Mouse (Mus musculus): ENCODE measurements around the gene Tradd. TPM values are rescaled to one million over a fixed set of nuclear protein-coding genes. Genes with fewer than 3 reads are reported as not detected.
"Not testable (repeated sequence)": the region's sequence is repeated elsewhere in the genome, so short reads cannot be mapped to it uniquely, and the experiment has no call there.

Gene Tradd
- total RNA-seq, 2 experiments from 2014 or later = 11.1 to 13.3 TPM

- no peak for ATAC-seq (ENCODE audit: poor library complexity, severe bottlenecking)
Measured at GRCm38 (mm10) chr8:105252680-105253537, 11.5 kb downstream of the Tradd start.

GRCm38 (mm10) chr8:105251954-105252353 lies 12.5 kb downstream of the Tradd start:
- no peak for ATAC-seq (ENCODE audit: poor library complexity, severe bottlenecking)

- ATAC-seq (ENCODE audit: poor library complexity, severe bottlenecking) = no peak
Measured at GRCm38 (mm10) chr8:105241016-105241415, 23.4 kb downstream of the Tradd start.

GRCm38 (mm10) chr8:105237442-105238142 lies 26.8 kb downstream of the Tradd start:
- no peak for ATAC-seq (ENCODE audit: poor library complexity, severe bottlenecking)

GRCm38 (mm10) chr8:105235206-105235605 lies 29.2 kb downstream of the Tradd start:
- ATAC-seq (ENCODE audit: poor library complexity, severe bottlenecking) = no peak

- no peak for ATAC-seq (ENCODE audit: poor library complexity, severe bottlenecking)
Measured at GRCm38 (mm10) chr8:105233126-105233935, 31.1 kb downstream of the Tradd start.

GRCm38 (mm10) chr8:105232321-105232693 lies 32.1 kb downstream of the Tradd start:
- not testable (repeated sequence) for ATAC-seq (ENCODE audit: poor library complexity, severe bottlenecking)

- no peak for ATAC-seq (ENCODE audit: poor library complexity, severe bottlenecking)
Measured at GRCm38 (mm10) chr8:105231503-105232320, 32.7 kb downstream of the Tradd start.

- peak; percentile 18 for ATAC-seq (ENCODE audit: poor library complexity, severe bottlenecking)
Measured at GRCm38 (mm10) chr8:105225917-105226316, 38.5 kb downstream of the Tradd start.

GRCm38 (mm10) chr8:105225272-105225593 lies 39.2 kb downstream of the Tradd start:
- peak; percentile 6; the same call in 1 of the 2 replicates for ATAC-seq (ENCODE audit: poor library complexity, severe bottlenecking)

GRCm38 (mm10) chr8:105224413-105225271 lies 39.8 kb downstream of the Tradd start, which contains the start of gene D230025D16Rik:
Gene D230025D16Rik (plus strand): TSS chr8:105225145.
- peak; percentile 95 for ATAC-seq (ENCODE audit: poor library complexity, severe bottlenecking)

GRCm38 (mm10) chr8:105223850-105224249 lies 40.6 kb downstream of the Tradd start:
- no peak for ATAC-seq (ENCODE audit: poor library complexity, severe bottlenecking)

- peak; percentile 93 for ATAC-seq (ENCODE audit: poor library complexity, severe bottlenecking)
Measured at GRCm38 (mm10) chr8:105217926-105218522, 46.4 kb downstream of the Tradd start.

- no peak for ATAC-seq (ENCODE audit: poor library complexity, severe bottlenecking)
Measured at GRCm38 (mm10) chr8:105214104-105214503, 50.3 kb downstream of the Tradd start.

GRCm38 (mm10) chr8:105209153-105210110 lies 55.0 kb downstream of the Tradd start:
- ATAC-seq (ENCODE audit: poor library complexity, severe bottlenecking) = no peak
